Mouse (Mus musculus) c-Kit-negative CD71-positive TER-119-positive erythroid progenitor cells, embryonic 14.5 days (primary cell): ENCODE data around the gene Emid1.

Experiments
- DNase-seq: peaks from one replicate; pipeline ENCODE4 v3.0.0-alpha.2; 2013; ENCODE audit warnings: low read depth, low spot score

Emid1 gene

GRCm38 (mm10) chr11:5064282-5065055 lies 87.6 kb downstream of the Emid1 start:
- no peak for DNase-seq

- no peak for DNase-seq
Measured at GRCm38 (mm10) chr11:5063561-5064281, 88.3 kb downstream of the Emid1 start.

GRCm38 (mm10) chr11:5062860-5063505 lies 89.1 kb downstream of the Emid1 start:
- DNase-seq = no peak

- no peak for DNase-seq
Measured at GRCm38 (mm10) chr11:5062326-5062725, 89.7 kb downstream of the Emid1 start.

- peak; percentile 51 for DNase-seq
Measured at GRCm38 (mm10) chr11:5061413-5062139, 90.5 kb downstream of the Emid1 start.

GRCm38 (mm10) chr11:5060756-5061412 lies 91.2 kb downstream of the Emid1 start:
- no peak for DNase-seq

GRCm38 (mm10) chr11:5059704-5060156 lies 92.3 kb downstream of the Emid1 start:
- DNase-seq = no peak

- DNase-seq = no peak
Measured at GRCm38 (mm10) chr11:5059230-5059629, 92.8 kb downstream of the Emid1 start.

- no peak for DNase-seq
Measured at GRCm38 (mm10) chr11:5058783-5059182, 93.3 kb downstream of the Emid1 start.

- no peak for DNase-seq
Measured at GRCm38 (mm10) chr11:5057856-5058641, 94.0 kb downstream of the Emid1 start, which contains the start of gene Rasl10a. Gene Rasl10a (plus strand): TSS chr11:5058128.

- no peak for DNase-seq
Measured at GRCm38 (mm10) chr11:5057541-5057855, 94.6 kb downstream of the Emid1 start.

GRCm38 (mm10) chr11:5057064-5057463 lies 95.0 kb downstream of the Emid1 start:
- no peak for DNase-seq
